Mouse (Mus musculus): ENCODE results near the gene Kat6b. TPM values are rescaled to one million over a fixed set of nuclear protein-coding genes. Genes with fewer than 3 reads are reported as not detected.
"Not testable (repeated sequence)": the region's sequence is repeated elsewhere in the genome, so short reads cannot be mapped to it uniquely, and the experiment has no call there.

Gene Kat6b
- polyA plus RNA-seq, 1 experiment from 2014 or later, result 1.5 TPM

GRCm38 (mm10) chr14:21484693-21485092 lies 3.5 kb downstream of the Kat6b start:
- 82% methylated on average over 10 of the region's 10 CpGs for WGBS (ENCODE audit: insufficient replicate concordance)
- H3K27me3 ChIP-seq, result no peaks in the 10 kb centered on the region
- ATAC-seq (ENCODE audit: insufficient read depth), result no peak

GRCm38 (mm10) chr14:21485961-21486520 lies 4.8 kb downstream of the Kat6b start:
- H3K27me3 ChIP-seq, result no peaks in the 10 kb centered on the region
- H3K36me3 ChIP-seq (replicated peaks), result no peaks in the 10 kb centered on the region
- H3K27ac ChIP-seq (replicated peaks), result no peak overlapping the region
- 76% methylated on average over 3 of the region's 3 CpGs for WGBS (ENCODE audit: insufficient replicate concordance)
- H3K9me3 ChIP-seq (replicated peaks), result no peaks in the 10 kb centered on the region
- H3K4me2 ChIP-seq, result no peak overlapping the region
- H3K9ac ChIP-seq, result no peak overlapping the region
- H3K4me1 ChIP-seq (replicated peaks), result no peaks in the 10 kb centered on the region
- H3K4me3 ChIP-seq (replicated peaks), result no peak overlapping the region
- ATAC-seq (ENCODE audit: insufficient read depth), result no peak

More at GRCm38 (mm10) chr14:21484693-21485092, 3.5 kb downstream of the Kat6b start:
- H3K4me1 ChIP-seq (replicated peaks), result no peaks in the 10 kb centered on the region
- no peak overlapping the region for H3K9ac ChIP-seq
- H3K36me3 ChIP-seq (replicated peaks), result no peaks in the 10 kb centered on the region
- no peak overlapping the region for H3K4me2 ChIP-seq
- no peak overlapping the region for H3K4me3 ChIP-seq (replicated peaks)
- H3K9me3 ChIP-seq (replicated peaks), result no peaks in the 10 kb centered on the region
- no peak overlapping the region for H3K27ac ChIP-seq (replicated peaks)

- ATAC-seq (ENCODE audit: insufficient read depth); H3K4me2 ChIP-seq; H3K9me3 ChIP-seq (replicated peaks); H3K27me3 ChIP-seq; H3K27ac ChIP-seq (replicated peaks); H3K9ac ChIP-seq; H3K36me3 ChIP-seq (replicated peaks); H3K4me3 ChIP-seq (replicated peaks); H3K4me1 ChIP-seq (replicated peaks): not testable (repeated sequence)
- 70% methylated on average over 2 of the region's 2 CpGs for WGBS (ENCODE audit: insufficient replicate concordance)
These were observed 5.9 kb downstream of the Kat6b start for GRCm38 (mm10) chr14:21487135-21487534.

GRCm38 (mm10) chr14:21488426-21489115 lies 7.3 kb downstream of the Kat6b start:
- not testable (repeated sequence) for H3K9ac ChIP-seq; H3K9me3 ChIP-seq (replicated peaks); H3K4me2 ChIP-seq; ATAC-seq (ENCODE audit: insufficient read depth); H3K4me1 ChIP-seq (replicated peaks); H3K27ac ChIP-seq (replicated peaks); H3K36me3 ChIP-seq (replicated peaks); H3K4me3 ChIP-seq (replicated peaks); H3K27me3 ChIP-seq
- 70% methylated on average over 8 of the region's 9 CpGs for WGBS (ENCODE audit: insufficient replicate concordance)

GRCm38 (mm10) chr14:21489116-21489485 lies 7.9 kb downstream of the Kat6b start:
- Histone ChIP-seq H3K9me3 (replicated peaks) (no peaks in the 10 kb centered on the region), H3K4me2 (no peak overlapping the region), H3K27me3 (no peaks in the 10 kb centered on the region), H3K27ac (replicated peaks) (no peak overlapping the region), H3K9ac (no peak overlapping the region), H3K4me1 (replicated peaks) (no peaks in the 10 kb centered on the region), H3K36me3 (replicated peaks) (no peaks in the 10 kb centered on the region), H3K4me3 (replicated peaks) (no peak overlapping the region)
- ATAC-seq (ENCODE audit: insufficient read depth), result no peak
- WGBS (ENCODE audit: insufficient replicate concordance), result 73% methylated on average over 3 of the region's 3 CpGs

GRCm38 (mm10) chr14:21490141-21490540 lies 8.9 kb downstream of the Kat6b start:
- WGBS (ENCODE audit: insufficient replicate concordance), result 52% methylated on average over 4 of the region's 4 CpGs
- H3K27me3 ChIP-seq, result no peaks in the 10 kb centered on the region
- no peak overlapping the region for H3K4me2 ChIP-seq
- H3K27ac ChIP-seq (replicated peaks), result no peak overlapping the region
- no peaks in the 10 kb centered on the region for H3K36me3 ChIP-seq (replicated peaks)
- H3K9me3 ChIP-seq (replicated peaks), result no peaks in the 10 kb centered on the region
- no peaks in the 10 kb centered on the region for H3K4me1 ChIP-seq (replicated peaks)
- H3K9ac ChIP-seq, result no peak overlapping the region
- no peak overlapping the region for H3K4me3 ChIP-seq (replicated peaks)
- ATAC-seq (ENCODE audit: insufficient read depth), result no peak

GRCm38 (mm10) chr14:21498361-21498996 lies 17.2 kb downstream of the Kat6b start:
- Histone ChIP-seq H3K27me3 (peaks cover 21% of the 10 kb centered on the region), H3K9me3 (replicated peaks) (no peaks in the 10 kb centered on the region), H3K36me3 (replicated peaks) (no peaks in the 10 kb centered on the region), H3K4me2 (peak overlapping the region; percentile 100), H3K4me3 (replicated peaks) (peak overlapping the region; percentile 92; the same call in 1 of the 2 replicates), H3K9ac (no peak overlapping the region), H3K27ac (replicated peaks) (no peak overlapping the region), H3K4me1 (replicated peaks) (peaks cover 44% of the 10 kb centered on the region)
- 6% methylated on average over 7 of the region's 7 CpGs for WGBS (ENCODE audit: insufficient replicate concordance)
- ATAC-seq (ENCODE audit: insufficient read depth), result no peak

- Histone ChIP-seq H3K27ac (replicated peaks) (no peak overlapping the region), H3K27me3 (peaks cover 21% of the 10 kb centered on the region), H3K4me2 (peak overlapping the region; percentile 100), H3K9ac (peak overlapping the region; percentile 80), H3K4me1 (replicated peaks) (peaks cover 44% of the 10 kb centered on the region), H3K36me3 (replicated peaks) (no peaks in the 10 kb centered on the region), H3K9me3 (replicated peaks) (no peaks in the 10 kb centered on the region), H3K4me3 (replicated peaks) (peak overlapping the region; percentile 92)
- no peak for ATAC-seq (ENCODE audit: insufficient read depth)
- under 1% methylated on average over 33 of the region's 33 CpGs for WGBS (ENCODE audit: insufficient replicate concordance)
These were observed 17.9 kb downstream of the Kat6b start for GRCm38 (mm10) chr14:21499011-21499581.

- peaks cover 21% of the 10 kb centered on the region for H3K27me3 ChIP-seq
- H3K4me1 ChIP-seq (replicated peaks), result peaks cover 44% of the 10 kb centered on the region
- no peak for ATAC-seq (ENCODE audit: insufficient read depth)
- H3K4me2 ChIP-seq, result peak overlapping the region; percentile 100
- no peaks in the 10 kb centered on the region for H3K36me3 ChIP-seq (replicated peaks)
- WGBS (ENCODE audit: insufficient replicate concordance), result under 1% methylated on average over 44 of the region's 57 CpGs
- H3K9ac ChIP-seq, result peak overlapping the region; percentile 80
- no peaks in the 10 kb centered on the region for H3K9me3 ChIP-seq (replicated peaks)
- peak overlapping the region; percentile 95 for H3K27ac ChIP-seq (replicated peaks)
- H3K4me3 ChIP-seq (replicated peaks), result peak overlapping the region; percentile 92
These were observed 18.5 kb downstream of the Kat6b start for GRCm38 (mm10) chr14:21499631-21500153.

- ATAC-seq (ENCODE audit: insufficient read depth), result peak; percentile 96
- Histone ChIP-seq H3K9ac (peak overlapping the region; percentile 80), H3K4me2 (peak overlapping the region; percentile 100), H3K27me3 (peaks cover 21% of the 10 kb centered on the region), H3K9me3 (replicated peaks) (no peaks in the 10 kb centered on the region), H3K27ac (replicated peaks) (peak overlapping the region; percentile 95), H3K36me3 (replicated peaks) (no peaks in the 10 kb centered on the region), H3K4me1 (replicated peaks) (peaks cover 46% of the 10 kb centered on the region), H3K4me3 (replicated peaks) (peak overlapping the region; percentile 92)
- under 1% methylated on average over 75 of the region's 75 CpGs for WGBS (ENCODE audit: insufficient replicate concordance)
These were observed 19.2 kb downstream of the Kat6b start for GRCm38 (mm10) chr14:21500154-21501047.

All from liver, embryonic 15.5 days (tissue).